Mouse (Mus musculus) stomach, postnatal 0 days (tissue): Measurements from ENCODE around the gene Dtnbp1.

Experiments
- CTCF ChIP-seq: IDR thresholded peaks from 2 replicates; pipeline ENCODE4 v1.5.1; 2016; ENCODE audit warnings: antibody characterized with exemption, low read depth, mild to moderate bottlenecking, moderate library complexity
- EP300 ChIP-seq: optimal IDR thresholded peaks from 2 replicates; pipeline ENCODE3; 2016; ENCODE audit warnings: antibody characterized with exemption

DNA sequence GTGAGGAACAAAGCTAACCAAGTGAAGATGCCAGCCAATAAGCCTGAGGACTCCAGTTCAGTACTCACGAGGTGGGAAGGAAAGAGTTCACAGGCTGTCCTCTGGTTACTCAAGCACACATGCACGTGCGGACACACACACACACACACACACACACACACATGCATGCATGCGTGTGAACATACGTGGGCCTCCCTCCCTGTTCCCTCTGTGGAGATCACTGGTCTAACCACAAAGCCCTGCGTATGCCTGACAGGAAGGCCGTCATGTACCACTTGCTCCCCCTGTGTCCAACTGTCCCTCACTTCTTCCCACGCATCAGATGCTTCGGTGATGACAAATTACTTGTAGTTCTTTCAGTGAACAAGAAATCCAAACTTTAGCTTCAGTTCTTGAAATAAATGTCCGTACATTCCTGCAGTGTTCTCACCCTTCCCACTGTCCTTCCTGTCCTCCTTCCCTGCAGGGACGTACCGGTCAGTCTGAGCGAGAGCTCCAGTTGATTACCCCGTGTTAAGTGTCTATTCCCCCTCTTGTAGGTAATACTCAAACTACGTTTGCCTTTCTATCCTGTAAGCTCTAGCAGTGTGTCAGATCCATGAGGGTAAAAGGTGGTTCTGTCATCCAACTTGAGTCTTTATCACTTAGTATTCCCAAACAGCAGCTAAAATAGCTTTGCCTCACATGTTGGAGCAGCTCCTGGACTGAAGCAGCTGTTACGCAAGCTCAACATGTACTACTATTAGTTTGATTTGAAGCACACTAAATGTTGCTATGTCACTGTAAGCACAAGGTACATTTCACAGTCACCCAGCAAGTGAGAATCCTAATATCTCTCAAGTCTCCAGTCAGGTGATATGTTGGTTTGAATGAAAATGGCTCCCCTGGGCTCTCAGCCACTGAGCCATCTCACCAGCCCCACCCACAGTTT, 53.4 kb downstream of the Dtnbp1 start:
- no peak for TF ChIP-seq CTCF
- TF ChIP-seq EP300: no peak
